Mouse (Mus musculus) neutrophil, adult 5-6 weeks (primary cell): ENCODE data around the gene Cmip. TPM values are rescaled to one million over a fixed set of nuclear protein-coding genes. Genes with fewer than 3 reads are reported as not detected.

Experiments used
- ATAC-seq: fragments of 151-379, 151-347 bp; 2 replicates; pipeline ENCODE4 v1.8.0; 2017; ENCODE audit warnings: mild to moderate bottlenecking, moderate TSS enrichment; ENCODE audit not compliant: insufficient number of reproducible peaks, poor library complexity, low FRiP score, severe bottlenecking; ENCODE audit errors: extremely low read depth
- total RNA-seq: library from RNA; stranded (forward); fragments of 200-1000 nt; gene quantifications from 2 replicates; pipeline ENCODE4 v1.2.3, GENCODE M21; 2017

Gene Cmip
- total RNA-seq, 1 experiment from 2014 or later, result 74.6 TPM

GRCm38 (mm10) chr8:117500232-117500823 is 243.5 kb downstream of the Cmip start:
- no peak for ATAC-seq

GRCm38 (mm10) chr8:117501323-117501722 is 244.5 kb downstream of the Cmip start:
- ATAC-seq, result no peak

- no peak for ATAC-seq
Measured at GRCm38 (mm10) chr8:117503405-117504069, 246.7 kb downstream of the Cmip start.

- 0 out of 2 replicates have a peak, but pooled peaks have one; percentile 30 for ATAC-seq
Measured at GRCm38 (mm10) chr8:117507703-117508102, 250.8 kb downstream of the Cmip start.

Other genes with a start within 250 kb of the Cmip start
- under 0.01 and 0.49 TPM in 2 replicates for gene Pkd1l2, start 174.6 kb upstream of the Cmip start, total RNA-seq
- not detected in 2 replicates for gene Bco1, start 161.2 kb upstream of the Cmip start, total RNA-seq
- gene Gan, start 98.9 kb upstream of the Cmip start, total RNA-seq, result 3.6 and 4.1 TPM in 2 replicates
- 220 and 238 TPM in 2 replicates for gene Plcg2, start 241.2 kb downstream of the Cmip start, total RNA-seq